Mouse (Mus musculus) gastrocnemius, adult 2 months (tissue): ENCODE results near the gene Plac1. TPM values are rescaled to one million over a fixed set of nuclear protein-coding genes. Genes with fewer than 3 reads are reported as not detected.

Source experiments
- DNase-seq: peaks from one replicate; pipeline ENCODE4 v3.0.0; 2022
- H3K27ac ChIP-seq: fragments of 200-600 bp; 2 replicates; pipeline ENCODE4 v1.8.1; 2022; ENCODE audit warnings: mild to moderate bottlenecking
- H3K4me3 ChIP-seq: fragments of 200-600 bp; 2 replicates; pipeline ENCODE4 v1.8.1; 2022; ENCODE audit warnings: mild to moderate bottlenecking, moderate library complexity
- CTCF ChIP-seq: fragments of 200-600 bp; IDR thresholded peaks from 2 replicates; pipeline ENCODE4 v1.8.1; 2022; ENCODE audit warnings: antibody characterized with exemption, mild to moderate bottlenecking, moderate library complexity
- intact Hi-C: fragments of 180-260 bp; cut with DNase I; formaldehyde crosslinking; loops from one replicate; pipeline ENCODE4 v1.15.1; 2025
- total RNA-seq, 2 experiments: library from RNA; stranded (reverse); gene quantifications; 2 replicates each; pipeline ENCODE4 v1.2.3; 2021

Plac1 gene
- total RNA-seq, 2 experiments from 2014 or later = not detected

DNA sequence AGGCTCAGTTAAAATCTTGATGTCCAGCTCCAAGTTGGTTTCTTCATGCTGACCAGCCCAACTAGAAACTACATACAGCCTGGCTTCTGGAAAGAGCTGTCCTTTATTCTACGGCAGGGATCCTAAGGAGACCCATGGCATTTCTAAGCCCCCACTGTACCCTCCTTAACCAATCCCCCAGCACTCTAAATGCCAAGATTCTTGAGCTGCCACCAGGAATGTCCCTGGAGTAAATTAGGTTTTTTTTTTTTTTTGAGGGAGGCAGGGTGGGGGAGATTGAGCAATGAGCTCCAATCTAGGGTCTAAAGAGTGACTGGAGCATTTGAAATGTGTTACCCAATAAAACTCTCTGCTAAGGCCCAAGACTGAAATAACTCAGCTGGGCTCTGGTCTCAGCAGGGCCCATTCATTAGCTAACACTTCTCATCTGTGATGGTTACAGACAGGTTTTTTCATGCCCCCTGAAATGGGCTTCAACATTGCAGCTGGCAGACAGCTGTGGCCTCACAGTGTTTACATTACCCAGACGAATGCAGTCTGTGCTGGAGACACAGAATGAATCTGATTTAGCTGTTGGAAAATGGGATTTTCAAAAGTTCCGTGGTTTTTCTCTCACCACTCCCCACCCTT is 114.0 kb downstream of the Plac1 start:
- intact Hi-C loops = no loop called here
- no peak overlapping the region for H3K4me3 ChIP-seq
- no peak for TF ChIP-seq CTCF
- H3K27ac ChIP-seq = no peak overlapping the region
- no peak for DNase-seq

DNA sequence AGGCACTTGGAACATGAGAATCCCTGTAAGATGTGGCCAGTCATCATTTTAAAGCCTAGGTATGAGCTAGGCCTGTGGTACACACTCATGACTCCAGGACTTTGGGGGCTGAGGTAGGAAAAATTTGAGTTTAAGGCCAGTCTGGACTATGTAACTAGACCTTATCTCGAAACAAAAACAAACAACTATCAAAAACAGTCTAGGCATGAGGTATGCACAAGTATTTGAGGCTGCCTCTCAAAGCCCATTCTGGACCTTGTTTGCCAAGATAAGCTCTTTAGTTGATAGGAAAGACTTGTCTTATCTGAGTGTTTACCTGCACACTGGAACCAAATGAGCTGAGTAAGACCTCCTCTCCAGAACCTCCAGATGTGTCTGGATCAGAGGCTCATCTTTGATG is 116.3 kb downstream of the Plac1 start:
- Histone ChIP-seq H3K27ac (no peak overlapping the region), H3K4me3 (no peak overlapping the region)
- TF ChIP-seq CTCF = no peak
- DNase-seq = no peak
- intact Hi-C loops = no loop called here

DNA sequence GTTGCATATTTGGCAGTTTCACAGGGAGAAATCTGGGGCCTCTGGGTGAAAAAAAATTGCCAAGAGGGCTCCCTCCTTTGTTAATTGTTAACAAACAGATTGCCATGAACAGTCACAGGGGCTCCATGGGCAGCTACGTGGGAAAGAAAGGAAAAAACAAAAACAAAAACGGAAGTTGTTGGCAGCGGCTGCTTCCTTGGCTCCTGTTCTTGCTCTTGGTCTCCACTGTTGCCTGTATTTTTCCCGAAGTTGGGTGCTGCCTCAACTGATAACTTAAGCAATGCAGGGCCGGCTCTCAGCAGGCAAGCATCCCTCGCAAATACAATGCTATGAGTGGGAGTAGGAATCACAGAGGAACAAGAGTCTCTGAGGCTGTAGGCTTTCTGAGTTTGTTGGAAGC is 121.3 kb downstream of the Plac1 start:
- no peak for TF ChIP-seq CTCF
- intact Hi-C loops = loop anchor here (10.0 kb wide), 1 partner anchor 64 kb away; no protein-coding TSS in a partner anchor
- Histone ChIP-seq H3K27ac (peak overlapping the region; percentile 16; the same call in 1 of the 2 replicates), H3K4me3 (0 out of 2 replicates have a peak overlapping the region, but pooled peaks have one; percentile 2)
- peak; percentile 20 for DNase-seq

DNA sequence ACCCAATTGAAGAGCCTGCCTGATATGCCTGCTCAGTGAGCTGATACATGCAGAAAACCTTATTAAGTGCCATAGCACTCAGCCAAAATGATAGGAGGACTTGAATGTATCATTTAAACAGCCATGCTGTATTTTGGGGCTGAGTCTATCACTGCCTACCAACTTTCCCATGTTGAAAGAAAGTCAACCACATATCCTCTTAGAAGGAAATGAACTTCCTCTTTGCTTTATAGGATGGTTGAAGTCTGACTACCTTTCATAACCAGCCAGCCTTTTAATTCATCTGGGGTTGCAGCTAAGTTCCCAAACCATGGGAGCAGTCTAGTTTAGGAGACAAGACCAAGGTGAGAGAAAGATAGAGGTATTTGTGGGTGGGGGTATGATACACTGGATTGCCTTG is 121.9 kb downstream of the Plac1 start:
- H3K27ac ChIP-seq = no peak overlapping the region
- H3K4me3 ChIP-seq = no peak overlapping the region
- no peak for TF ChIP-seq CTCF
- no peak for DNase-seq
- intact Hi-C loops = loop anchor here (10.0 kb wide), 1 partner anchor 63 kb away; no protein-coding TSS in a partner anchor

GRCm38 (mm10) chrX:53114994-53115393 is 124.9 kb downstream of the Plac1 start:
- Histone ChIP-seq H3K4me3 (no peak overlapping the region), H3K27ac (0 out of 2 replicates have a peak overlapping the region, but pooled peaks have one; percentile 6)
- DNase-seq = no peak
- TF ChIP-seq CTCF = no peak
- intact Hi-C loops = loop anchor here (10.0 kb wide), 1 partner anchor 60 kb away; no protein-coding TSS in a partner anchor

GRCm38 (mm10) chrX:53110142-53110541 is 129.8 kb downstream of the Plac1 start:
- TF ChIP-seq CTCF = no peak
- Histone ChIP-seq H3K4me3 (no peak overlapping the region), H3K27ac (no peak overlapping the region)
- intact Hi-C loops = loop anchor here (10.0 kb wide), 1 partner anchor 55 kb away; no protein-coding TSS in a partner anchor
- DNase-seq = no peak

- no peak overlapping the region for H3K27ac ChIP-seq
- intact Hi-C loops = no loop called here
- no peak for DNase-seq
- no peak overlapping the region for H3K4me3 ChIP-seq
- no peak for TF ChIP-seq CTCF
Observed at GRCm38 (mm10) chrX:53107127-53107526, 132.8 kb downstream of the Plac1 start.

DNA sequence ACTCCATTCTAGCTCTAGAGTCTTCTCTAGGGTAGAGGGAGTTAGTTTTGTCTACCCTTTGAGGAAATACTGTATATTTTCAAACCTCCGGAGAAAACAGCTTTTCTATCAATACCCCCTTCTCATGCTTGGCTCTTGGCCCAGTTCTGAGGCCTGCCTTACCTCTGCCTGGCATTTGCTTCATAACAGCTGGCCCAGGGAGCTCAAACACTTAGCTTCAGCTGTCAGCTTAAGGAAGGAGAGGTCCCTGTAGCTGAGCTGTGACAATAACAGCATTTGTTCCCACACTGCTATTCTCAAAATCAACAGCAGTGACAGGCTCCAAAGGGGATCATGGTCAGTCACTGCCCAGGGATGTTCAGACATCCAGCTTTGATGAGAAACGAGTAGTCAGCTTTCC is 138.7 kb downstream of the Plac1 start:
- intact Hi-C loops = no loop called here
- H3K27ac ChIP-seq = no peak overlapping the region
- H3K4me3 ChIP-seq = no peak overlapping the region
- no peak for TF ChIP-seq CTCF
- DNase-seq = no peak

- DNase-seq = no peak
- no peak overlapping the region for H3K27ac ChIP-seq
Observed at GRCm38 (mm10) chrX:53099951-53100350, 140.0 kb downstream of the Plac1 start.

GRCm38 (mm10) chrX:53099266-53099665 is 140.6 kb downstream of the Plac1 start:
- TF ChIP-seq CTCF = no peak
- intact Hi-C loops = no loop called here
- DNase-seq = no peak
- Histone ChIP-seq H3K4me3 (no peak overlapping the region), H3K27ac (no peak overlapping the region)

More at GRCm38 (mm10) chrX:53099951-53100350, 140.0 kb downstream of the Plac1 start:
- TF ChIP-seq CTCF = no peak
- no peak overlapping the region for H3K4me3 ChIP-seq
- intact Hi-C loops = no loop called here

- no peak for DNase-seq
- intact Hi-C loops = no loop called here
- TF ChIP-seq CTCF = no peak
- Histone ChIP-seq H3K4me3 (no peak overlapping the region), H3K27ac (no peak overlapping the region)
Observed at GRCm38 (mm10) chrX:53098293-53098692, 141.6 kb downstream of the Plac1 start.

DNA sequence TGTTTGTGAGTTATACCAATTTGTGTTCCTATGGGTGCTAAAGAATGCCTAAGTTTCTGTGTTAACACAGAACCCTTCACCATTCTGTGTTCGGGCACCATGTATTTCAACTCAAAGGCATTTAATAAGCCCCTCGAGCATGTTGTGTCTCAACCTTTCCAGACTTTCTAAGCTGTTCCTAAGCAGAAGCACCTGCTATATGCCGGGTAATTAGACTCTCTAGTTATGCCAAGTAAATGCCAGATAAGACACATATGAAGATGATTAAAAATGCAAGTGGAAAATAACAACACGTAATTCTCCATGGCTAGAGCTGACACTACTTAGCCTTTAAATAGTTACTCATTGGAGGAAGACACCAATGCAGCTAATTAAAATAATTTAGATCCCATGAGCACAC is 142.1 kb downstream of the Plac1 start:
- no peak for DNase-seq
- Histone ChIP-seq H3K4me3 (no peak overlapping the region), H3K27ac (no peak overlapping the region)
- intact Hi-C loops = no loop called here
- TF ChIP-seq CTCF = no peak

DNA sequence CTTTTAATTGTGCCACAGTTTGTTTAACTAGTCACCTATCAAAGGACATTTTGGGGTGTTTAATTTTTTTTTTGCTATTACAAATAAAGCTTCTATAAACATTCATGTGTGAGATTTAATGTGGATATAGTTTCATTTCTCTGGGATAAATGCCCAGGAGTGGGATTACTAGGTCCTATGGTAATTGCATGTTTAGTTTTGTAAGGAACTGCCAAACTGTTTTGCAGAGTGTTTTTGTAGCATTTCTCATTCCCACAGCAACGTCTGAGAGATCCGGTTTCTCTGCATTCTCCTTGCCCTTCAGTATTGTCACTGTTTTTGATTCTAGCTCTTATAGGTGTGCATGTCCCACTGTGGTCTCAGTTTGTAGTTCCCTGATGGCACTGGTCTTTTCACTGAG is 146.5 kb downstream of the Plac1 start:
- intact Hi-C loops = no loop called here
- DNase-seq = no peak
- Histone ChIP-seq H3K27ac (no peak overlapping the region), H3K4me3 (no peak overlapping the region)
- no peak for TF ChIP-seq CTCF
